Mouse (Mus musculus): ENCODE results near the gene Tcf12. TPM values are rescaled to one million over a fixed set of nuclear protein-coding genes. Genes with fewer than 3 reads are reported as not detected.

Tcf12 gene
- polyA plus RNA-seq (2012; rRNA removed), result 12.7 and 13.1 TPM in 2 replicates

DNA sequence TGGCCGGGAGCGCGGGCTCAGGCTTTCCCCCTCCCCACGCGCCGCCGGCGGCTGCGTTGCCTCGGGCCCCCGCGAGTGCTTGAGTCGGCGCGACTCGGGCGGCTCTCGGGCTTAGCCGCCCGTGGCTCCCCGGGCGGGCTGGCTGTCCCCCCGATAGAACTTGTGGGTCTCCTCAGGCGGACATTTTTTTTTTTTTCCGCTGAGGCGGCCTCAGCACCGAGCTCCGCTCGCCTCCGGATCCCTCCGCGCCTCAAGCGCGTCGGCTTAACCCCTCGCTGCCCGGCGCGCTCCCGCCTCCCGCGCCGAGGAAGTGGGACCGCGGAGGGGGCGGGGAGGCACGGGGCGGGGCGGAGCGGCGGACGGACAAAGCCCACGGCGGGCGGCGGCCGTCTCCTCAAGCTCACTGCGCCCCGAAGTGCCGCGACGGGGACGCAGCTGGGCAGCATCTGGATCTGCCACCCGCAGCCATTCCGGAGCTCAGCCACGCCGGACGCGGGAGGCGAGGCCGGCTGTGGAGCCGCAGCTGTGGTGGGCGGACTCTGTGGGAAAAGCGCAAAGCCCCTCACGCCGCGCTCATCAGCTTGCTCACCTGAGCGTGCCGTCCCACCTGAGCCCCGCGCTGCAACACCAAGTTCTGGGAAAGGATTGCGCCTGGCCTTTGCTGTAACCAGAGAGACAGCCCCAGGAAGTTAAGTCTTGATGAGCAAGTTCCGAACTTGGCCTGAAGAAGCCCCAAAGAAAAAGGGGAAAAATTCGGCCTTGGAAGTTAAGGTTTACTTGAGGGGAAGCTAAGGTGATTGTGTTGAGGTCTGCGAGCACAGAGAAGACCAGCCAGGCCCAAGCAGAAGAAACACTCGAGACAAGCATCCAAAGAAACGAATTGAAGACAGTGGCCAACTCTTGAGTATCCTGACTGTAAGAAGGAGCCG is at the start of gene Tcf12:
Gene Tcf12 (minus strand): TSS at position 250 of the 929 bp plus-strand sequence.

Other genes with a start within 250 kb of the Tcf12 start
- 11.4 and 13.4 TPM in 2 replicates for gene Zfp280d, start 163.0 kb upstream of the Tcf12 start, polyA plus RNA-seq (2012; rRNA removed)